ENCODE assay signal across 25 mouse cellular contexts in the genomic region with DNA sequence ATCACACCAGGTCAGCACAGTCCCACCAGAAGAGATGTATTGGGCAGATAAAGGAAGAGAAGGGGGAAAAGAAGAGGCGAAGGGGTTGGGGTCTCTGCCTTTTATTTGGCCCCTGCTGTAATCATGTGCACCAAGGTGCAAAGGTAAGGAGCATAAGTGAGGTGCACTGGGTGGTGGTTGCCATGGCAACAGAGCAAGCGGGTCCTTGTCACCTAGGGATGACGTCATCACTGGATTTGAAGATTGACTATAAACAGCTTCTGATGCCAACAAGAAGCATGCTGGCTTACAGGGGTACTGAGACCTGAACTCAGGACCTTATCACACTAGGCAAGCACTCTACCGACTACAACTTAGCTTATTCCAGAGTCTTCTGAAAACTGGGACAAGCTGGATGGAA. TPM values are rescaled to one million over a fixed set of nuclear protein-coding genes. Genes with fewer than 3 reads are reported as not detected.
A peak's percentile ranks its signal among the peaks of the same experiment; 100 is the strongest.
DNase-seq lines count a peak whose midpoint lies in the region; ATAC-seq and TF ChIP-seq lines count a peak whose summit lies in the region.
"Had no signal": no experiment of that assay in that cellular context is flagged by ENCODE, and none has a peak within 500 bp of the region (broad histone marks: within the 10 kb centered on the region; RNA-seq: fewer than 3 reads in every experiment).

No protein-coding gene starts in this region.

- no peaks in the 10 kb centered on the region for H3K27me3 ChIP-seq in hindbrain, postnatal 0 days (ENCODE audit: insufficient read depth, low read length)
- H3K27me3 ChIP-seq in hindbrain, embryonic 14.5 days (ENCODE audit: control insufficient read depth, insufficient read depth, low read length), result no peaks in the 10 kb centered on the region
- H3K27me3 ChIP-seq in liver, adult 2 months (ENCODE audit: control insufficient read depth, insufficient read depth, low read length), result no peaks in the 10 kb centered on the region
- no peaks in the 10 kb centered on the region for H3K27me3 ChIP-seq in liver, postnatal 0 days (ENCODE audit: insufficient read depth, low read length)
- H3K27me3 ChIP-seq: heart, embryonic 15.5 days had no signal

- 77% methylated on average over 4 of the region's 4 CpGs for WGBS in hindbrain, postnatal 0 days
- 92% methylated on average over 4 of the region's 4 CpGs for WGBS in hindbrain, embryonic 14.5 days
- WGBS in liver, adult 2 months, result 50% methylated on average over 4 of the region's 4 CpGs
- 63% methylated on average over 4 of the region's 4 CpGs for whole genome bisulfite sequencing in liver, postnatal 0 days (ENCODE audit: insufficient replicate concordance)

- no peak overlapping the region for H3K27ac ChIP-seq in hindbrain, postnatal 0 days
- H3K27ac ChIP-seq in hindbrain, embryonic 14.5 days, result no peak overlapping the region
- H3K27ac ChIP-seq in liver, adult 2 months (replicated peaks; ENCODE audit: insufficient read depth, low read depth, low read length), result no peak overlapping the region
- peak overlapping the region; percentile 58; the same call in 1 of the 2 replicates for H3K27ac ChIP-seq in liver, postnatal 0 days (ENCODE audit: low read depth)
- H3K27ac ChIP-seq: forebrain, embryonic 10.5 days; heart, embryonic 15.5 days; hindbrain, embryonic 10.5 days; layer of hippocampus, adult 2 months; stomach, postnatal 0 days had no signal

- no peak overlapping the region for H3K4me3 ChIP-seq in hindbrain, postnatal 0 days (ENCODE audit: low read length)
- H3K4me3 ChIP-seq in hindbrain, embryonic 14.5 days (replicated peaks; ENCODE audit: low read length), result no peak overlapping the region
- H3K4me3 ChIP-seq in liver, adult 2 months (ENCODE audit: insufficient read depth, low read depth, low read length), result no peak overlapping the region
- no peak overlapping the region for H3K4me3 ChIP-seq in liver, postnatal 0 days (ENCODE audit: low read depth, low read length)
- H3K4me3 ChIP-seq: forebrain, embryonic 10.5 days; heart, embryonic 15.5 days; hindbrain, embryonic 10.5 days; layer of hippocampus, adult 2 months had no signal

- DNase-seq in hindbrain, postnatal 0 days (ENCODE audit: low spot score), result peak; percentile 11
- no peak for DNase-seq in hindbrain, embryonic 14.5 days (ENCODE audit: low spot score)
- DNase-seq in c-Kit-negative CD71-positive TER-119-positive erythroid progenitor cells, embryonic 14.5 days (ENCODE audit: low read depth, low spot score), result peak; percentile 43
- peak; percentile 28 for DNase-seq in liver, adult 2 months (ENCODE audit: extremely low read depth, low read depth, low spot score)
- peak; percentile 39 for DNase-seq in liver, postnatal 0 days
- DNase-seq in cerebellum, adult 9-11 months, result no peak
- DNase-seq in gastrocnemius, postnatal 4 days (ENCODE audit: low spot score in 2 of 2), result no peak
- DNase-seq in frontal cortex, postnatal 25 days (ENCODE audit: low spot score in 2 of 2), result no peak
- DNase-seq: adrenal gland, adult 8-10 months; cerebellum, postnatal 10 days; gastrocnemius, postnatal 36 days; kidney, adult 8-10 months; kidney, postnatal 14 days; layer of hippocampus, postnatal 36 days had no signal

- no peak for ATAC-seq in hindbrain, postnatal 0 days
- no peak for ATAC-seq in hindbrain, embryonic 14.5 days (ENCODE audit: low FRiP score)
- ATAC-seq in liver, postnatal 0 days, result 0 out of 2 replicates have a peak, but pooled peaks have one; percentile 9

- H3K9ac ChIP-seq in hindbrain, postnatal 0 days (replicated peaks; ENCODE audit: low read length), result no peak overlapping the region
- H3K9ac ChIP-seq in hindbrain, embryonic 14.5 days, result no peak overlapping the region
- no peak overlapping the region for H3K9ac ChIP-seq in liver, adult 2 months (ENCODE audit: low read depth, low read length)
- no peak overlapping the region for H3K9ac ChIP-seq in liver, postnatal 0 days (replicated peaks)
- H3K9ac ChIP-seq: heart, embryonic 15.5 days had no signal

- peaks cover 6% of the 10 kb centered on the region for H3K4me1 ChIP-seq in hindbrain, postnatal 0 days (ENCODE audit: insufficient read depth, low read length)
- H3K4me1 ChIP-seq in hindbrain, embryonic 14.5 days (replicated peaks; ENCODE audit: control insufficient read depth, insufficient read depth, low read length), result no peaks in the 10 kb centered on the region; the same call in 1 of the 2 replicates
- peaks cover 8% of the 10 kb centered on the region for H3K4me1 ChIP-seq in liver, adult 2 months (ENCODE audit: control insufficient read depth, insufficient read depth, low read length)
- H3K4me1 ChIP-seq in liver, postnatal 0 days (ENCODE audit: insufficient read depth), result peaks cover 37% of the 10 kb centered on the region

- no peak for TF ChIP-seq POLR2A in liver, adult 2 months (IDR thresholded peaks at IDR 0.05; ENCODE audit: extremely low read depth, insufficient read depth, low read length)

- no peak overlapping the region for H3K4me2 ChIP-seq in hindbrain, postnatal 0 days (ENCODE audit: low read depth, low read length)
- H3K4me2 ChIP-seq in hindbrain, embryonic 14.5 days (replicated peaks), result no peak overlapping the region
- no peak overlapping the region for H3K4me2 ChIP-seq in liver, postnatal 0 days (ENCODE audit: low read depth, low read length)
- H3K4me2 ChIP-seq: heart, embryonic 15.5 days; midbrain, embryonic 11.5 days had no signal

- H3K79me2 ChIP-seq in liver, adult 2 months (ENCODE audit: control insufficient read depth, insufficient read depth, low read length), result no peaks in the 10 kb centered on the region

- H3K9me3 ChIP-seq in hindbrain, postnatal 0 days (ENCODE audit: low read length), result no peaks in the 10 kb centered on the region
- no peaks in the 10 kb centered on the region for H3K9me3 ChIP-seq in hindbrain, embryonic 14.5 days (ENCODE audit: control insufficient read depth, low read length)
- H3K9me3 ChIP-seq in liver, postnatal 0 days (ENCODE audit: low read length), result no peaks in the 10 kb centered on the region
- H3K9me3 ChIP-seq: forebrain, embryonic 10.5 days; heart, embryonic 15.5 days; hindbrain, embryonic 10.5 days had no signal

- no peaks in the 10 kb centered on the region for H3K36me3 ChIP-seq in hindbrain, postnatal 0 days (ENCODE audit: insufficient read depth, low read length)
- H3K36me3 ChIP-seq in hindbrain, embryonic 14.5 days (replicated peaks; ENCODE audit: control insufficient read depth, insufficient read depth), result no peaks in the 10 kb centered on the region
- H3K36me3 ChIP-seq in liver, adult 2 months (ENCODE audit: control insufficient read depth, insufficient read depth, low read length), result no peaks in the 10 kb centered on the region
- H3K36me3 ChIP-seq in liver, postnatal 0 days (replicated peaks; ENCODE audit: insufficient read depth, low read length), result no peaks in the 10 kb centered on the region
- H3K36me3 ChIP-seq: forebrain, embryonic 10.5 days; heart, embryonic 15.5 days; hindbrain, embryonic 10.5 days had no signal

- no peak for TF ChIP-seq EP300 in liver, postnatal 0 days (IDR thresholded peaks at IDR 0.05; ENCODE audit: low read depth)

- no peak for TF ChIP-seq CTCF in hindbrain, postnatal 0 days (IDR thresholded peaks at IDR 0.05; ENCODE audit: low read depth)
- no peak for TF ChIP-seq CTCF in liver, adult 2 months (IDR thresholded peaks at IDR 0.05; ENCODE audit: low read depth, low read length)
- TF ChIP-seq CTCF in liver, postnatal 0 days (IDR thresholded peaks at IDR 0.05; ENCODE audit: low read depth), result no peak

RNA-seq across cellular contexts. Expression of a gene that starts 31.0 kb away (rescaled TPM):
- 17.3 and 24.1 TPM in 2 replicates for total RNA-seq in hindbrain, postnatal 0 days (2014; rRNA removed)
- 3.7 and 3.9 TPM in 2 replicates for polyA plus RNA-seq in hindbrain, postnatal 0 days (2015; fragmentation: Nextera tagmentation; extraction: Ambion mirVana)
- 9.6 TPM in 2 replicates for polyA plus RNA-seq in hindbrain, embryonic 14.5 days (2014; fragmentation: Nextera tagmentation; extraction: Ambion mirVana)
- total RNA-seq in liver, adult 2 months (2014; rRNA removed), result 25.8 and 29.6 TPM in 2 replicates
- polyA plus RNA-seq in liver, adult 2 months (2012; rRNA removed), result 4.7 and 6.0 TPM in 2 replicates
- polyA plus RNA-seq in liver, postnatal 0 days (2015; fragmentation: Nextera tagmentation; extraction: Ambion mirVana), result 2.5 and 3.5 TPM in 2 replicates
- total RNA-seq in gastrocnemius, postnatal 4 days (2021), result 10 to 100 TPM; 71.8 to 77.3 TPM
- total RNA-seq: monocyte, adult 5-6 weeks had no signal

RNA-seq across cellular contexts. Expression of a gene that starts 59.1 kb away (rescaled TPM):
- total RNA-seq in hindbrain, postnatal 0 days (2014; rRNA removed), result 0.11 TPM in 1 of 2 replicates, not detected in the other
- not detected in 2 replicates for polyA plus RNA-seq in hindbrain, postnatal 0 days (2015; fragmentation: Nextera tagmentation; extraction: Ambion mirVana)
- not detected in 2 replicates for polyA plus RNA-seq in hindbrain, embryonic 14.5 days (2014; fragmentation: Nextera tagmentation; extraction: Ambion mirVana)
- 6.2 and 11.7 TPM in 2 replicates for total RNA-seq in liver, adult 2 months (2014; rRNA removed)
- 2.0 and 7.2 TPM in 2 replicates for polyA plus RNA-seq in liver, adult 2 months (2012; rRNA removed)
- 0.60 and 0.69 TPM in 2 replicates for polyA plus RNA-seq in liver, postnatal 0 days (2015; fragmentation: Nextera tagmentation; extraction: Ambion mirVana)
- not detected for total RNA-seq in gastrocnemius, postnatal 4 days (2021)
- total RNA-seq: adrenal gland, adult 8-10 months; gastrocnemius, postnatal 36 days; layer of hippocampus, adult 2 months; layer of hippocampus, postnatal 36 days; left cerebral cortex, postnatal 14 days; monocyte, adult 5-6 weeks had no signal
- polyA plus RNA-seq: C2C12; embryonic facial prominence, embryonic 14.5 days; forebrain, embryonic 10.5 days; heart, embryonic 15.5 days; hindbrain, embryonic 10.5 days; midbrain, embryonic 11.5 days; neural tube, embryonic 11.5 days had no signal

Comparison
In these comparisons a context has a peak if more than half of its experiments do, and no peak if none do; other contexts are left out.
1. DNase-seq: peak in hindbrain, postnatal 0 days (single experiment), c-Kit-negative CD71-positive TER-119-positive erythroid progenitor cells, embryonic 14.5 days (single experiment), liver, adult 2 months (single experiment) and liver, postnatal 0 days (single experiment); none in hindbrain, embryonic 14.5 days (single experiment), cerebellum, adult 9-11 months (single experiment), gastrocnemius, postnatal 4 days (0 of 2) and frontal cortex, postnatal 25 days (0 of 2).